Mouse (Mus musculus): ENCODE measurements around the gene Ago3. TPM values are rescaled to one million over a fixed set of nuclear protein-coding genes. Genes with fewer than 3 reads are reported as not detected.
A peak's percentile ranks its signal among the peaks of the same experiment; 100 is the strongest.

Ago3 gene
- total RNA-seq (2015; ENCODE audit: low replicate concordance) = 1.5 and 20.0 TPM in 2 replicates
- 0.77 and 1.5 TPM in 2 replicates for total RNA-seq (2017; ENCODE audit: low replicate concordance)

GRCm38 (mm10) chr4:126429347-126430079, at the start of gene Ago3:
TSS of gene Ago3 (minus strand) at chr4:126429556.
- peak; percentile 99 for ATAC-seq (replicated peaks; ENCODE audit: low FRiP score, poor library complexity, severe bottlenecking)

GRCm38 (mm10) chr4:126473031-126473430, 43.7 kb upstream of the Ago3 start:
- no peak for ATAC-seq (replicated peaks; ENCODE audit: low FRiP score, poor library complexity, severe bottlenecking)

DNA sequence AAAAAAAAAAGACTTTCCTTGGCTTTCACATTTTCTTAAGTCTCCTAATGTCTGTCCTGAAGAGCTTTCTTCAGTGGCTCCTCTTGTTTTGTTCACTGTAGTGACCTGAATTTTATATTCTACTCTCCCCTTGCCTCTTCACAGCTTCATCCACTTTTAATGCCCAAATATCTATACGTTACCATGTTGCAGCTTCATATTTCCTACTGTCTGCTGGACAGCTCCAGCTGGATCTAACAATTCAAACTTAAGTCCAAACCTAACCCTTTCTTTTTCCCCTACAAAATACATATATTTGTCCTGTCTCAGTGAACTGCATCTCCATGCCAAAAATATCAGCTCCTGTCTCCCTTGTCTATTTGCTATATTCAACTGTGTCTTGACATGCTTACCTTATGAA, 40.0 kb upstream of the Ago3 start:
- ATAC-seq (replicated peaks; ENCODE audit: low FRiP score, poor library complexity, severe bottlenecking) = no peak

- no peak for ATAC-seq (replicated peaks; ENCODE audit: low FRiP score, poor library complexity, severe bottlenecking)
Observed at GRCm38 (mm10) chr4:126468925-126469324, 39.6 kb upstream of the Ago3 start.

GRCm38 (mm10) chr4:126468285-126468901, 39.0 kb upstream of the Ago3 start, which contains the start of gene Ago1:
TSS of gene Ago1 (minus strand) at chr4:126468583.
- peak; percentile 92 for ATAC-seq (replicated peaks; ENCODE audit: low FRiP score, poor library complexity, severe bottlenecking)

DNA sequence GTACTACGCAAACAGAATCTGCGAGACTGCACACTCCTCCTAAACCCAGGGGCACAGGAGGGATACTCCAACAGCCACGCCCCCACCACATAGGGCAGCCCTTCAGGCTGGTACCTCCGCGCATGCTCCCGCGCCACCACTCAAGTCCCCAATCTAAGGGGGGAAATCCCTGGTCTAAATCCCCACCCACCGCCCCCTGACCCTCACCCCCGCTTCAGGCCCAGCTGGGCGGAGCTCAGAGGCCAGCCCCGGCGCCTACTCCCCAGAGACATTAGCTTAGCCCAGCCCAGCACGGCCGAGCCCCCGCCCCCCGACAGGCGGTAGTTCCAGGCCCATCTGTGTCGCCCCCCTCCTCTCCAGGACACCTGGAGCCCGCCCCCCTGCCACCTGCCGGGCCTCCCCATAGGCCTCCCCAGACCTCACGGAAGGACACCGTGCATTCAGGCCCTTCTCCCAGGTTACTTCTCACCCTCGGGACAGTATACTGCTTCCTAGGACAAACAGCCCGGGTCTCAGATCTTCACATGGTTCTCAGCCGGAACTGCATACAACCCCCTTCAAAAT, 38.4 kb upstream of the Ago3 start:
- ATAC-seq (replicated peaks; ENCODE audit: low FRiP score, poor library complexity, severe bottlenecking) = 0 out of 2 replicates have a peak, but pooled peaks have one; percentile 39

DNA sequence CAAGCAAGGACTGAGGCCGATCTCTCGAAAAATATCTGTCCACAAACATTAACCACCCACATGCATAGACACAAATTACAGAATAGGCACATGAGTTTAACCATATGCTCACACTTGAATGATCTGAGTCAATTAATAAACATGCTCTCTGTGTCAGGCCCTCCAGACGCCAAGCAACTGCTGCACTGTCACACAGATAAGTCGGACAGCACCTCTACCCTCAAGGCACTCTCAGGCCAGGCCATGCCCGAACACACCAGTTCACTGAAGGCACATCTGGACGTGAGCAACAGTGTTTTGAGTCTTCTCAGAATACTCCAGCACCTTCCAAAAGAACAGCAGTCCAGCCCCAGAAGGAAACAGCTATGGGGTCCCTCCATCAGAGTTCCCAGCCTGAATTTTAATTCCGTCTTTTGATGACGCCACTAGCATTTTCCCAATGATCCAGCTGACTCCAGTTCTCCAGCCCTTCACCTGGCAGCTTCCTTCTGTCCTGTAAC, 36.9 kb upstream of the Ago3 start:
- no peak for ATAC-seq (replicated peaks; ENCODE audit: low FRiP score, poor library complexity, severe bottlenecking)

GRCm38 (mm10) chr4:126465843-126466242, 36.5 kb upstream of the Ago3 start:
- ATAC-seq (replicated peaks; ENCODE audit: low FRiP score, poor library complexity, severe bottlenecking) = no peak

GRCm38 (mm10) chr4:126464892-126465235, 35.5 kb upstream of the Ago3 start:
- ATAC-seq (replicated peaks; ENCODE audit: low FRiP score, poor library complexity, severe bottlenecking) = no peak

- no peak for ATAC-seq (replicated peaks; ENCODE audit: low FRiP score, poor library complexity, severe bottlenecking)
Observed at GRCm38 (mm10) chr4:126464189-126464891, 35.0 kb upstream of the Ago3 start.

- no peak for ATAC-seq (replicated peaks; ENCODE audit: low FRiP score, poor library complexity, severe bottlenecking)
Observed at GRCm38 (mm10) chr4:126455441-126455840, 26.1 kb upstream of the Ago3 start.

- ATAC-seq (replicated peaks; ENCODE audit: low FRiP score, poor library complexity, severe bottlenecking) = no peak
Observed at GRCm38 (mm10) chr4:126454547-126455254, 25.3 kb upstream of the Ago3 start.

DNA sequence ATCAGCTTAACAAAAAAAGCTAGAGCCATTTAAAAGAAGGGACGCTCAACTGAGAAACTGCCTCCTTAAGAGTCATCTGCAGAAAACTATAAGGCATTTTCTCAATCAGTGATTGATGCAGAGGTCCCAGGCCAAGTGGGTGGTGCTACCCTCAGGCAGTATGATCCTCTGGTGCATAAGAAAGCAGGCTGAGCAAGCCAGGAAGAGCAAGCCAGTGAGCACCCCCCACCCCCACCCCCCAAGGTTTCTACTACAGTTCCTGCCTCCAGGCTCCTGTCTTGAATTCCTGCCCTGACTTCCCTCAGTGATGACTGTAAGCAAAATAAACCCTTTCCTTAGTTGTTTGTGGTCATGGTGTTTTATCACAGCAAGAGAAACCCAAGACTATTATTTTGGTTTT, 20.9 kb upstream of the Ago3 start:
- no peak for ATAC-seq (replicated peaks; ENCODE audit: low FRiP score, poor library complexity, severe bottlenecking)

DNA sequence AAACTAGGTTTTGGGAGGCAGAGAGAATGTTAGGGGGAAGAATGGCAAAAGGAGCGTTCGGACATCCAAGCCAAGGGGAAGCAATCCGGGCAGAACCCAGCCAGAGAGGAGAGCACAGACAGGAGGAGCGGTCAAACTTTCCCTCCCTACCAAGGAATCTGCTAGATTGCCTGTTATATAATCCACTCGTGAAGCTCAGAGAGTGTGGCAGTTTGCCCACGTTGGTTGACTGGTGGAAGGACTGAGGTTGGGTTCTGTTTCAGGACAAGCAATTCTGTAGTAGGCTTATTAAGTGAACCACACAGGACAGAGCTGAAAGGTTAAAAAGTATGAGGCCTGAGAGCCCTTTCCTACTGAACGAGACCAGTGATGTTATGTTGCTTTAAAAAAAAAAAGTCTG, 17.8 kb upstream of the Ago3 start:
- ATAC-seq (replicated peaks; ENCODE audit: low FRiP score, poor library complexity, severe bottlenecking) = no peak

DNA sequence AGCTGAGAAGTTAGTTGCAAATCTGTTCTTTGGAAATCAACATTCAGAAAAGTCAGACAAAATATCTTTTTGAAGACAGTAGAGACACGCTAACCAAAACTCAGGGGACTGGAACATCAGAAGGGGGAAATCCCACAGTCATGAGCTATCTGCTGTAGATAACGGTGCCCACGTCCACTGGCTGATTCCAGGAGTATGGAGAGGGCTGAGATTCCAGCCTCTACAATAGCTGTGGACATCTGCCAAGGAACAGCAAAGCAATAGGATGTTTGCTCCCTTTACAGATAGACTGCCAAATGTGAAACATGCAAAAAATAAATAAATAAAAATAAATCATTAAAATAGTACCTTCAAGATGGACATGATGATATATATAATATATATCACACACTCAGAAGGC, 15.2 kb upstream of the Ago3 start:
- ATAC-seq (replicated peaks; ENCODE audit: low FRiP score, poor library complexity, severe bottlenecking) = no peak

DNA sequence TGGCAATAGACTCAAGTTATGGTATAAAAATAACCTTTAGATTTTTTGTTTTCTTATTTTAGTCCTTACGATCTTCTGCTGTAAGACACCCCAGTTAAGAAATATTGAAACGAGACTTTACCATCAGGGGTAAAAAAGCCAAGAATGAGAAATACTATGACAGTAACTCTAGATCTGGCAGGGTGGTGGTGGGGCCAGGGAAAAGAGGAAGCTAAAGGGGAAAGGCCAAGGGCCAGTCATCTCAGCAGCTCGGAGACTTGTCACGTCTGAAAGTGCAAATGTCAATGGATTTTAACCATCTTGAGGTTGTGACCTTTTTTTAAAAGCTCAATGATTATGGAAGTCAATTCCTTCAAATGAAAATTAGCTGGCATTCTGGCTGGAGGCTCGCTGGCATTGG, 8.9 kb upstream of the Ago3 start:
- no peak for ATAC-seq (replicated peaks; ENCODE audit: low FRiP score, poor library complexity, severe bottlenecking)

GRCm38 (mm10) chr4:126436268-126436667, 6.9 kb upstream of the Ago3 start:
- no peak for ATAC-seq (replicated peaks; ENCODE audit: low FRiP score, poor library complexity, severe bottlenecking)

- no peak for ATAC-seq (replicated peaks; ENCODE audit: low FRiP score, poor library complexity, severe bottlenecking)
Observed at GRCm38 (mm10) chr4:126434094-126434493, 4.7 kb upstream of the Ago3 start.

- ATAC-seq (replicated peaks; ENCODE audit: low FRiP score, poor library complexity, severe bottlenecking) = no peak
Observed at GRCm38 (mm10) chr4:126433175-126433574, 3.8 kb upstream of the Ago3 start.

DNA sequence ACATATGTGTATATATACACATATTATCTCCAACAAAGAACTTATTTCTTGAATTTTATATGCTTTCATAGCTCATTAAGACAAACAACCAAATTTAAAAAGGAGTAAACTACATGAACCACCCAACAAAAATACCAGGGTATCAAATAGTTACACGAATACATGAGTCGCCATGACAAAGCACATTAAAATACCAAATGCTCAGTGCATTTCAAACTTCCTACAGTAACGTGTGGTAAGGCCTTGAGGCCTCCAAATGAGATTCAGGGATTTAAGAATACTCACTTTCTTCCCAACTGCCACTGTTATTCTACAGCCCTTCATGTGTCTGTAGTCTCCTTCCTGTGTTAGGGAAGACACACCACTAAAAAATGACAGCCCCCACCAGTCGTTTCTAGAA, 2.4 kb upstream of the Ago3 start:
- no peak for ATAC-seq (replicated peaks; ENCODE audit: low FRiP score, poor library complexity, severe bottlenecking)

Data from erythroblast, adult 5-6 weeks (primary cell).